8 mouse cellular contexts compared by ENCODE assay signal in the genomic region with DNA sequence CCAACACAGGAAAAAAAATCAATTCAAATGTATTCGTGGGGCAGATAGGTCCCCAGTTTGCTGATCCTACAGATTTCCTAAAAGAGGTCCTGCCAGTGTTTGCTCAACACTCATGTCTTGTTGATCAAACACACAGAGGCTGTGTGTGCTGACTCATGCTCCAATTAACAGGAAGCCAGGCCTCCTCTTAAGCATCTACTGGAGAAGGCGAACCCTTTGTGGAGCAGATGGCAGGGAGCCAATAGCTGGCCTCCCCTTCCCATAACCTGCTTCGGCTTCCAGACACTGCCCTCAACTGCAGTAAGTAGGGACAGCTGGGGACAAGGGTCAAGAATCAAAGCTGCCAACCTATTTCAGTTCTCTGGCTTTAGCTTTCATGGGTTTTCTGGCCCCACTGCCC. TPM values are rescaled to one million over a fixed set of nuclear protein-coding genes. Genes with fewer than 3 reads are reported as not detected.
A peak's percentile ranks its signal among the peaks of the same experiment; 100 is the strongest.
DNase-seq lines count a peak whose midpoint lies in the region; ATAC-seq lines count a peak whose summit lies in the region.

No protein-coding gene starts in this region.

- H3K9ac ChIP-seq in forebrain, embryonic 12.5 days, result no peak overlapping the region
- no peak overlapping the region for H3K9ac ChIP-seq in forebrain, embryonic 13.5 days
- no peak overlapping the region for H3K9ac ChIP-seq in forebrain, embryonic 15.5 days (replicated peaks)

- H3K27ac ChIP-seq in forebrain, embryonic 12.5 days, result no peak overlapping the region
- H3K27ac ChIP-seq in forebrain, embryonic 13.5 days, result no peak overlapping the region
- no peak overlapping the region for H3K27ac ChIP-seq in forebrain, embryonic 15.5 days (replicated peaks)

- H3K9me3 ChIP-seq in forebrain, embryonic 12.5 days, result peaks cover 3% of the 10 kb centered on the region; the same call in 1 of the 2 replicates
- H3K9me3 ChIP-seq in forebrain, embryonic 13.5 days (replicated peaks), result 0 out of 2 replicates have a peak, but pooled peaks cover 6% of the 10 kb centered on the region
- no peaks in the 10 kb centered on the region for H3K9me3 ChIP-seq in forebrain, embryonic 15.5 days

- H3K4me2 ChIP-seq in forebrain, embryonic 12.5 days, result no peak overlapping the region
- no peak overlapping the region for H3K4me2 ChIP-seq in forebrain, embryonic 13.5 days
- no peak overlapping the region for H3K4me2 ChIP-seq in forebrain, embryonic 15.5 days (replicated peaks)

- no peak overlapping the region for H3K4me3 ChIP-seq in forebrain, embryonic 12.5 days (replicated peaks)
- H3K4me3 ChIP-seq in forebrain, embryonic 13.5 days, result no peak overlapping the region
- H3K4me3 ChIP-seq in forebrain, embryonic 15.5 days, result no peak overlapping the region

- peak; percentile 84 for DNase-seq in MN1 (ENCODE audit: low spot score)
- peak; percentile 10 for DNase-seq in kidney, adult 18-20 months
- peak; percentile 76 for DNase-seq in lung, postnatal 10 days
- DNase-seq in urinary bladder, postnatal 25 days (ENCODE audit: low spot score), result peak; percentile 27
- DNase-seq in cerebellum, adult 9-10 months, result no peak

- 32% methylated on average over 3 of the region's 3 CpGs for WGBS in forebrain, embryonic 12.5 days
- WGBS in forebrain, embryonic 13.5 days, result 15% methylated on average over 3 of the region's 3 CpGs
- 5% methylated on average over 3 of the region's 3 CpGs for WGBS in forebrain, embryonic 15.5 days

- H3K36me3 ChIP-seq in forebrain, embryonic 12.5 days (replicated peaks), result peaks cover 9% of the 10 kb centered on the region
- peaks cover 9% of the 10 kb centered on the region for H3K36me3 ChIP-seq in forebrain, embryonic 13.5 days (ENCODE audit: poor library complexity, severe bottlenecking)
- H3K36me3 ChIP-seq in forebrain, embryonic 15.5 days, result 0 out of 2 replicates have a peak, but pooled peaks cover 5% of the 10 kb centered on the region

- peaks cover 11% of the 10 kb centered on the region for H3K4me1 ChIP-seq in forebrain, embryonic 12.5 days
- peaks cover 18% of the 10 kb centered on the region for H3K4me1 ChIP-seq in forebrain, embryonic 13.5 days
- H3K4me1 ChIP-seq in forebrain, embryonic 15.5 days, result peaks cover 20% of the 10 kb centered on the region

- H3K27me3 ChIP-seq in forebrain, embryonic 12.5 days, result peaks cover 5% of the 10 kb centered on the region; the same call in 1 of the 2 replicates
- H3K27me3 ChIP-seq in forebrain, embryonic 13.5 days, result 0 out of 2 replicates have a peak, but pooled peaks cover 6% of the 10 kb centered on the region
- H3K27me3 ChIP-seq in forebrain, embryonic 15.5 days, result no peaks in the 10 kb centered on the region

- 0 out of 2 replicates have a peak, but pooled peaks have one; percentile 36 for ATAC-seq in forebrain, embryonic 12.5 days (ENCODE audit: low FRiP score)
- ATAC-seq in forebrain, embryonic 13.5 days, result no peak
- peak; percentile 55; the same call in 1 of the 2 replicates for ATAC-seq in forebrain, embryonic 15.5 days (replicated peaks)

RNA-seq across cellular contexts. Expression of a gene that starts 58.1 kb away (rescaled TPM):
- polyA plus RNA-seq in forebrain, embryonic 12.5 days (2016; fragmentation: Nextera tagmentation; extraction: Ambion mirVana), result 4.2 and 4.3 TPM in 2 replicates
- 2.7 and 2.9 TPM in 2 replicates for polyA plus RNA-seq in forebrain, embryonic 13.5 days (2015; fragmentation: Nextera tagmentation; extraction: Ambion mirVana)
- polyA plus RNA-seq in forebrain, embryonic 15.5 days (2015; fragmentation: Nextera tagmentation; extraction: Ambion mirVana), result 3.0 and 3.4 TPM in 2 replicates
